In genomic region chr6:86028601-86029322, GRCm38 (mm10) we compare ENCODE assay signal across 8 mouse cellular contexts. TPM values are rescaled to one million over a fixed set of nuclear protein-coding genes. Genes with fewer than 3 reads are reported as not detected.
DNase-seq lines count a peak whose midpoint lies in the region; ATAC-seq lines count a peak whose summit lies in the region.

Add2 (plus strand) TSS chr6:86028681.

- no peaks in the 10 kb centered on the region for H3K36me3 ChIP-seq in heart, embryonic 11.5 days (ENCODE audit: control insufficient read depth, insufficient read depth, low read length)
- H3K36me3 ChIP-seq in forebrain, embryonic 10.5 days (replicated peaks) = no peaks in the 10 kb centered on the region
- no peaks in the 10 kb centered on the region for H3K36me3 ChIP-seq in intestine, embryonic 14.5 days (ENCODE audit: control insufficient read depth, insufficient read depth, low read length)
- H3K36me3 ChIP-seq in liver, embryonic 12.5 days = no peaks in the 10 kb centered on the region

- WGBS in heart, embryonic 11.5 days (ENCODE audit: insufficient replicate concordance) = under 1% methylated on average over 56 of the region's 56 CpGs
- under 1% methylated on average over 56 of the region's 56 CpGs for WGBS in forebrain, embryonic 10.5 days
- WGBS in intestine, embryonic 14.5 days = 1% methylated on average over 56 of the region's 56 CpGs
- WGBS in liver, embryonic 12.5 days (ENCODE audit: insufficient replicate concordance) = 4% methylated on average over 56 of the region's 56 CpGs

- no peaks in the 10 kb centered on the region for H3K9me3 ChIP-seq in heart, embryonic 11.5 days (replicated peaks; ENCODE audit: control insufficient read depth, low read length)
- no peaks in the 10 kb centered on the region for H3K9me3 ChIP-seq in forebrain, embryonic 10.5 days
- no peaks in the 10 kb centered on the region for H3K9me3 ChIP-seq in intestine, embryonic 14.5 days (ENCODE audit: control insufficient read depth, low read length)
- no peaks in the 10 kb centered on the region for H3K9me3 ChIP-seq in liver, embryonic 12.5 days (replicated peaks)

- H3K4me3 ChIP-seq in heart, embryonic 11.5 days (ENCODE audit: low read depth, low read length) = peak within 1 kb of the TSS; percentile 59
- H3K4me3 ChIP-seq in forebrain, embryonic 10.5 days = peak within 1 kb of the TSS; percentile 78
- peak within 1 kb of the TSS; percentile 44 for H3K4me3 ChIP-seq in intestine, embryonic 14.5 days (ENCODE audit: low read depth, low read length)
- H3K4me3 ChIP-seq in liver, embryonic 12.5 days = peak within 1 kb of the TSS; percentile 42

- H3K4me2 ChIP-seq in heart, embryonic 11.5 days = peak within 1 kb of the TSS; percentile 98
- peak within 1 kb of the TSS; percentile 76 for H3K4me2 ChIP-seq in intestine, embryonic 14.5 days (ENCODE audit: low read length)
- H3K4me2 ChIP-seq in liver, embryonic 12.5 days = peak within 1 kb of the TSS; percentile 64

- H3K4me1 ChIP-seq in heart, embryonic 11.5 days (ENCODE audit: control insufficient read depth, insufficient read depth, low read length) = peaks cover 6% of the 10 kb centered on the region; the same call in 1 of the 2 replicates
- H3K4me1 ChIP-seq in forebrain, embryonic 10.5 days = peaks cover 27% of the 10 kb centered on the region
- H3K4me1 ChIP-seq in intestine, embryonic 14.5 days (replicated peaks; ENCODE audit: control insufficient read depth, insufficient read depth, low read length) = 0 out of 2 replicates have a peak, but pooled peaks cover 3% of the 10 kb centered on the region
- peaks cover 6% of the 10 kb centered on the region; the same call in 1 of the 2 replicates for H3K4me1 ChIP-seq in liver, embryonic 12.5 days

- no peak within 1 kb of the TSS for H3K27ac ChIP-seq in heart, embryonic 11.5 days (ENCODE audit: low read depth, low read length)
- H3K27ac ChIP-seq in forebrain, embryonic 10.5 days = peak within 1 kb of the TSS; percentile 89
- H3K27ac ChIP-seq in intestine, embryonic 14.5 days (ENCODE audit: low read depth) = no peak within 1 kb of the TSS
- no peak within 1 kb of the TSS for H3K27ac ChIP-seq in liver, embryonic 12.5 days

- H3K27me3 ChIP-seq in heart, embryonic 11.5 days (ENCODE audit: control insufficient read depth, insufficient read depth, low read length) = peaks cover 32% of the 10 kb centered on the region
- H3K27me3 ChIP-seq in forebrain, embryonic 10.5 days (ENCODE audit: poor library complexity, severe bottlenecking) = peaks cover 55% of the 10 kb centered on the region
- H3K27me3 ChIP-seq in intestine, embryonic 14.5 days (replicated peaks; ENCODE audit: control insufficient read depth, insufficient read depth, low read length) = peaks cover 18% of the 10 kb centered on the region
- H3K27me3 ChIP-seq in liver, embryonic 12.5 days (replicated peaks) = peaks cover 78% of the 10 kb centered on the region

- no peak; the same call in 1 of the 2 replicates for ATAC-seq in heart, embryonic 11.5 days (replicated peaks; ENCODE audit: insufficient number of reproducible peaks, low FRiP score, low TSS enrichment)
- peak; percentile 79 for ATAC-seq in cerebellum, adult (ENCODE audit: insufficient number of reproducible peaks, low FRiP score, low TSS enrichment)
- ATAC-seq in intestine, embryonic 14.5 days (replicated peaks; ENCODE audit: low FRiP score, low TSS enrichment, low read depth) = peak; percentile 85
- ATAC-seq in liver, embryonic 12.5 days = no peak

- H3K9ac ChIP-seq in heart, embryonic 11.5 days (ENCODE audit: low read depth, low read length) = peak within 1 kb of the TSS; percentile 74
- H3K9ac ChIP-seq in intestine, embryonic 14.5 days (ENCODE audit: low read length) = peak within 1 kb of the TSS; percentile 40
- 0 out of 2 replicates have a peak within 1 kb of the TSS, but pooled peaks have one; percentile 14 for H3K9ac ChIP-seq in liver, embryonic 12.5 days

- no peak for DNase-seq in heart, adult 8-10 months (ENCODE audit: low spot score)
- DNase-seq in forebrain, embryonic 10.5 days (ENCODE audit: extremely low spot score, low spot score) = peak; percentile 72
- DNase-seq in intestine, embryonic 14.5 days (ENCODE audit: low spot score) = peak; percentile 73
- peak; percentile 83 to 85 for DNase-seq in right cerebral cortex, postnatal 10 days (ENCODE audit: low spot score in 2 of 2)
- no peak for DNase-seq in thymus, postnatal 0 days (ENCODE audit: low spot score)

RNA-seq across cellular contexts. Expression of gene Add2, which starts in this region (rescaled TPM):
- polyA plus RNA-seq in heart, embryonic 11.5 days (2014; fragmentation: Nextera tagmentation; extraction: Ambion mirVana) = 11.9 and 16.4 TPM in 2 replicates
- under 1 TPM; 0.12 to 0.38 (median 0.20) TPM for total RNA-seq in heart, adult 8-10 months (2022)
- polyA plus RNA-seq in forebrain, embryonic 10.5 days (2016; fragmentation: Nextera tagmentation; extraction: Ambion mirVana) = 30.7 and 36.5 TPM in 2 replicates
- 7.4 and 7.7 TPM in 2 replicates for polyA plus RNA-seq in intestine, embryonic 14.5 days (2014; fragmentation: Nextera tagmentation; extraction: Ambion mirVana)
- polyA plus RNA-seq in liver, embryonic 12.5 days (2016; fragmentation: Nextera tagmentation; extraction: Ambion mirVana) = 96.9 and 97.2 TPM in 2 replicates
- 0.05 and 0.18 TPM in 2 replicates for polyA plus RNA-seq in thymus, postnatal 0 days (2015; fragmentation: Nextera tagmentation; extraction: Ambion mirVana)

Comparison
In these comparisons a context has a peak if more than half of its experiments do, and no peak if none do; other contexts are left out.
1. ATAC-seq: peak in cerebellum, adult (single experiment) and intestine, embryonic 14.5 days (single experiment); none in heart, embryonic 11.5 days (single experiment) and liver, embryonic 12.5 days (single experiment).
2. H3K9ac ChIP-seq: peak in every context shown above with its lines; median percentile 74 in heart, embryonic 11.5 days; 40 in intestine, embryonic 14.5 days; 14 in liver, embryonic 12.5 days.
3. DNase-seq: peak in forebrain, embryonic 10.5 days (single experiment), intestine, embryonic 14.5 days (single experiment) and right cerebral cortex, postnatal 10 days (2 of 2); none in heart, adult 8-10 months (single experiment) and thymus, postnatal 0 days (single experiment).
4. Peak in every context shown above with its lines, with median percentiles within 50 percentile points of each other: H3K4me2 ChIP-seq and H3K4me3 ChIP-seq.